Mouse (Mus musculus) heart, embryonic 16.5 days (tissue): ENCODE data around the gene Herc4. TPM values are rescaled to one million over a fixed set of nuclear protein-coding genes. Genes with fewer than 3 reads are reported as not detected.

Source experiments
- ATAC-seq: fragments of 200-750 bp; cut with Nextera tagmentation; replicated peaks from 2 replicates; pipeline ENCODE4 v1.8.0; 2017; ENCODE audit warnings: moderate number of reproducible peaks; ENCODE audit not compliant: insufficient read depth, low FRiP score; ENCODE audit errors: extremely low read depth
- H3K27ac ChIP-seq: fragments of 300-500 bp; sonication (generic); 2 replicates; pipeline ENCODE4 v1.5.1; 2014; ENCODE audit warnings: mild to moderate bottlenecking, low read length, control low read depth, moderate library complexity
- H3K27me3 ChIP-seq: fragments of 300-500 bp; sonication (generic); 2 replicates; pipeline ENCODE4 v1.6.1; 2014; ENCODE audit warnings: low read length, mixed read lengths; ENCODE audit not compliant: control insufficient read depth, insufficient read depth
- H3K36me3 ChIP-seq: fragments of 300-500 bp; sonication (generic); 2 replicates; pipeline ENCODE4 v1.6.1; 2014; ENCODE audit not compliant: control insufficient read depth, insufficient read depth
- H3K4me1 ChIP-seq: fragments of 300-500 bp; sonication (generic); 2 replicates; pipeline ENCODE4 v1.6.1; 2014; ENCODE audit warnings: low read length, mixed read lengths; ENCODE audit not compliant: control insufficient read depth, insufficient read depth
- H3K4me2 ChIP-seq: fragments of 300-500 bp; sonication (generic); 2 replicates; pipeline ENCODE4 v1.6.1; 2014; ENCODE audit warnings: low read depth, mild to moderate bottlenecking, control low read depth, low read length
- H3K4me3 ChIP-seq: fragments of 300-500 bp; sonication (generic); 2 replicates; pipeline ENCODE4 v1.5.1; 2014; ENCODE audit warnings: mild to moderate bottlenecking, control low read depth, low read length
- H3K9ac ChIP-seq: fragments of 300-500 bp; sonication (generic); 2 replicates; pipeline ENCODE4 v1.6.1; 2014; ENCODE audit warnings: low read length, control low read depth
- H3K9me3 ChIP-seq: fragments of 300-500 bp; sonication (generic); replicated peaks from 2 replicates; pipeline ENCODE4 v1.6.1; 2016; ENCODE audit warnings: low read length; ENCODE audit not compliant: control insufficient read depth
- WGBS: fragments of 180-500 bp; shearing (Covaris S2); extraction: QIAGEN DNeasy Blood & Tissue Kit; methylation state at CpG from one replicate; pipeline ENCODE4 v1.1.7; 2014; 5-methylcytosine and 5-hydroxymethylcytosine counted together
- polyA plus RNA-seq: library from polyadenylated mRNA; unstranded; fragments of >200 nt; fragmentation: Nextera tagmentation; extraction: Ambion mirVana; gene quantifications from 2 replicates; pipeline ENCODE4 v1.2.1, GENCODE M21; 2015

The Herc4 gene
- polyA plus RNA-seq, 1 experiment from 2014 or later = 37.4 TPM

DNA sequence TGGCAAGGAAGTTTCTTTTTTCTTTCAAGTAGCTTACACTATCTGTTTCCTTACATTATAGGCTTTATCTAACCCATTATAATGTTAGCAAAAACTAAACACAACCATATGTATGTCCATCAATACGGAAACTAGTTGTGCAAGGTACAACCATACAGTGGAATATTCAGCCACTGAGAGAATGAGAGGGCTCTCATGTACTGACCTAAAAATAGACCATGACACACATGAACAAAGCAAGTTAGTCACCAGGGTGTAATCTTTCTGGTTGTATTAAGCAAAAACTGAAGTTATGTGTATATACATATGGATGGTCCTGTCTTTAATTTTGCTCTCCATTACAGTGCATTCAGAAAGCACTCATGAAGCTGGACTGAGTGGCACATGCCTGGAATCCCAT is 83.5 kb downstream of the Herc4 start:
- H3K27ac ChIP-seq = no peak overlapping the region
- peak; percentile 63; the same call in 1 of the 2 replicates for ATAC-seq
- WGBS = 75% methylated on average over 1 of the region's 1 CpGs

DNA sequence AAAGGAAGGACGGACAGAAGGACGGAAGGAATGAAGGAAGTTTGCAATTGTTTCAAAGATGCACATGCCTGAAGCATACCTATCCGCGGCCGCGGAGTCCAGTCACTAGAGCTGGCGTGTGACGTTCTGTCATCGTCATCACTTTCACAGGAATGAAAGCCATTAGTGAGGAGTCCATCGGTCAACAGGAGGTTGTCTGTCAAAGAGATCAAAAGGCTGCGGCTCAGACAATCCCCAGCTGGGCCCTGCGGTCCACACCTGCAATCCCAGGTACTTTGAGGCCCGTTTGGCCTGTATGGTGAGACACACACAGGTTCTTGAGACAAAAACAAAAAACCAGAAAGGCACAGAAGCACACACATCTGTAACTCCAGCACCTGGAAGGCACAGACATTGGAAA is 93.3 kb downstream of the Herc4 start:
- Histone ChIP-seq H3K4me2 (peak overlapping the region; percentile 92), H3K9ac (peak overlapping the region; percentile 96), H3K27me3 (no peaks in the 10 kb centered on the region), H3K36me3 (peaks cover 4% of the 10 kb centered on the region; the same call in 1 of the 2 replicates), H3K9me3 (no peaks in the 10 kb centered on the region), H3K4me1 (peaks cover 15% of the 10 kb centered on the region), H3K4me3 (peak overlapping the region; percentile 81), H3K27ac (no peak overlapping the region)
- WGBS = 54% methylated on average over 13 of the region's 13 CpGs
- ATAC-seq = no peak

More for the DNA sequence above, 83.5 kb downstream of the Herc4 start:
- Histone ChIP-seq H3K4me3 (no peak overlapping the region), H3K4me1 (no peaks in the 10 kb centered on the region), H3K4me2 (no peak overlapping the region), H3K9me3 (no peaks in the 10 kb centered on the region), H3K36me3 (peaks cover 25% of the 10 kb centered on the region), H3K27me3 (no peaks in the 10 kb centered on the region), H3K9ac (no peak overlapping the region)

DNA sequence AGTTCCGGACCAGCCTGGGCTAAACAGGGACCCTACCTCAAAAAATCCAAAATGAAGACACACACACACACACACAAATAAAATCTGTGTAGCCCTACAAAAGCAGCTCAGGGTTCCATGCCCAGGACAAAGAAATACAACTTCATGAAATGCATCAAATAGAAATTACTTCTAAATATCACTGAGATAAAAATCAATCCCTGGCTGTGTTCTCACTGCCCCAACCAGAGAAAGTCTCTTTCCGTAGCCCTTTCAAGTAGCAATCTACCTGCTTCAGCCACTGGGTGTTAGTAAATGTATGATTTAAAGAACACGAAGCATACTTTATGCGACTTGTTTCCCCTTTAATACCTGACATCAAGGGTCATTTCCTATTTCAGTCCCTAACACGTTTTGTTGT is 93.7 kb downstream of the Herc4 start:
- no peak for ATAC-seq
- WGBS = 21% methylated on average over 5 of the region's 5 CpGs
- peaks cover 15% of the 10 kb centered on the region for H3K4me1 ChIP-seq
- peak overlapping the region; percentile 96 for H3K9ac ChIP-seq
- H3K27ac ChIP-seq = no peak overlapping the region
- no peaks in the 10 kb centered on the region for H3K9me3 ChIP-seq
- peak overlapping the region; percentile 81 for H3K4me3 ChIP-seq
- H3K36me3 ChIP-seq = peaks cover 4% of the 10 kb centered on the region; the same call in 1 of the 2 replicates
- no peaks in the 10 kb centered on the region for H3K27me3 ChIP-seq
- H3K4me2 ChIP-seq = peak overlapping the region; percentile 92

DNA sequence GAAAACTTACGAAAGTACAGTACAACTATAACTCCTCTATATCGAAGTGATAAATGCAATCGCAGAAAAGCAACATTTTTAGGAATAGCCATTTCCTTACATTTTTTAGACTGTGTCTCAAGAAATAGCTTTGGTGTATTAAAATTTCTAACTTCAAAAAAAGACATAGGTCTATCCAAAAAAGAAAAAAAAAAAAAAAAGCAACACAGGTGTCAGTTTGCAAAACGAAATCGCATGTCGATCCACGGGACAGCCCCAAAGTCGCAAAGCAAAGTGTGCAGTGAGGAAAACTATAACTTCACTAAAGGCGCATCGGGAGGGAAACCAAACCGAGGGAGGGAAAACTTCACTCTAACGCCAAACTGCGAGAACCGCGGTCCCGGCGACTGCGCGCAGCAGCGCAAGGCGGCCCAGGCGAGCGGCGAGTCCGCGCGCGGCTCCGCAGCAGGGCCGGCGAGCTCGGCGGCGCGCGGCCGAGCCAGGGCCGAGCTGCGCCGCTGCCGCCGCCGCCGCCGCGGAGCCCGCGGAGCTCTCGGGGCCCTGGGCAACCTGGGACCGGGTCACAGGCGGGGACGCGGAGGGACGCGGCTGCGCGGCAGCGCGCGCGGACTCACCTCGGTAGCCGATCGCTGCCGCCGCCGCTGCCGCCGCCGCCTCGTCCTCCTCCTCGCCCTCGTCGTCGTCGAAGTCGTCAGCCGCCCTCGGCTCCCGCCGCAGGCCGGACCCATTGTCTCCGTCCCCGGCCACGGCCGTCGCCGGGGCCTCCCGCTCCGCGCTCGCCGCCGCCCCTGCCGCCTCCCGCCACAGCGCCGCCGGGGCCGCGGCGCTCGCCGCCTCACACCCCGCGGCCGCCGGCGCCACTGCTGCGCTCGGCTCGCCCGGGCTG is 94.6 kb downstream of the Herc4 start:
- WGBS = under 1% methylated on average over 90 of the region's 113 CpGs
- H3K4me2 ChIP-seq = peak overlapping the region; percentile 92
- peak; percentile 75 for ATAC-seq
- peaks cover 2% of the 10 kb centered on the region; the same call in 1 of the 2 replicates for H3K36me3 ChIP-seq
- peak overlapping the region; percentile 81 for H3K4me3 ChIP-seq
- no peaks in the 10 kb centered on the region for H3K9me3 ChIP-seq
- H3K4me1 ChIP-seq = peaks cover 15% of the 10 kb centered on the region
- peak overlapping the region; percentile 93 for H3K27ac ChIP-seq
- peak overlapping the region; percentile 96 for H3K9ac ChIP-seq
- no peaks in the 10 kb centered on the region for H3K27me3 ChIP-seq

DNA sequence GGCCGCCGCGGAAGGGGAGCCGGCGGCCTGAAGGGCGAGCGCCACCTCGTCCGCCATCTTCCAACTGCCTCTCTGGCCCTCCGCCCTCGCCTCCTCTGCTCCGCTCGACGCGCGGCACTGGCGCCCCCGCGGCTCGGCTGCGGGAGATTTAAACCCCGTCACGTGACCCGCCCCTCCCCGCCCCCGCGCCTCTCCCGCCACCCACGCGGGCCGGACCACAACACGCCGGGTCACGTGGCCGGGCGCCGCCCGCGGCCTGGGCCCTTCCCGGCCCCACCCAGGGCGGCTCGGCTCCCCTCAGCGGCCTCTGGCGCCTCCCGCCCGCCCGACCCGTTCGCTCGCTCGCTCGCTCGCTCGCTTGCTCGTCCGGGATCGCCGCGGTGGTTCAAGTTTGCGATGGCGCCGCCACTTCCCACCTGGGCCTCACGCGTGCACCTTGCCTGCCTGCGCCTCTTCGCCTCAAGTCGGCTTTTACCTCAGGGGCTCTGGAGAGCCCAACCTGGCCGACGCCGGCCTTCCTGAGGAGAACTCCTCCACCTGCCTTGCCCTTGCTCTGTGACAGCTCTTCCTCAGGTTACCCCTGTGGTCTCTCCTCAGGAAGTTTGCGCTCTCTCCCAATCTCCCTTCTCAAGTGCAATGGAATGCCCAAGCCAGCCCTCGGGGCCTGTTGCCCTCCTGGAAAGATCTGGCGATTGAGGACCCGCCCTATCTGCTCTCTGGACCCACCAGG is 95.5 kb downstream of the Herc4 start:
- peak overlapping the region; percentile 81 for H3K4me3 ChIP-seq
- H3K4me2 ChIP-seq = peak overlapping the region; percentile 92
- peak overlapping the region; percentile 93 for H3K27ac ChIP-seq
- H3K36me3 ChIP-seq = peaks cover 2% of the 10 kb centered on the region; the same call in 1 of the 2 replicates
- H3K9ac ChIP-seq = peak overlapping the region; percentile 96
- H3K9me3 ChIP-seq = no peaks in the 10 kb centered on the region
- H3K27me3 ChIP-seq = no peaks in the 10 kb centered on the region
- peak; percentile 95 for ATAC-seq
- H3K4me1 ChIP-seq = peaks cover 15% of the 10 kb centered on the region
- WGBS = under 1% methylated on average over 64 of the region's 74 CpGs

DNA sequence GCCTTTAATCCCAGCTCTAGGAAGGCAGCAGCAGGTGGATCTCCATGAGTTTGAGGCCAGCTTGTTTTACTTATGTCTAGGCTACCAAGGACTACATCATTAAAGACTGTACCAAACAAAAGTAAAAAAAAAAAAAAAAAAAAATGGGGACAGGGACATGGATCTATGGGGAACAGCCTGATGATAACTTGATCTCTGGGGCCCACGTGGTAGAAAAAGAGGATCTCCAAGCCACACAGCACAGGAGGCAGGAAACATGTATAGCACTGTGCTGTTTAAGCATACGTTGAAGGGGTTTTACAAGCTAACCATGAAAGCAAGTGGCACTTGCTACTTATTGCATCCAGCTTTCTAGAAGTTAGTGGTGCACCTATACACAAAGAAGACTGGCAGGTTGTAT is 97.7 kb downstream of the Herc4 start:
- Histone ChIP-seq H3K9me3 (no peaks in the 10 kb centered on the region), H3K4me3 (no peak overlapping the region), H3K27me3 (no peaks in the 10 kb centered on the region), H3K4me2 (no peak overlapping the region), H3K9ac (no peak overlapping the region), H3K4me1 (peaks cover 15% of the 10 kb centered on the region), H3K36me3 (no peaks in the 10 kb centered on the region), H3K27ac (no peak overlapping the region)
- no peak for ATAC-seq
- 85% methylated on average over 2 of the region's 2 CpGs for WGBS

DNA sequence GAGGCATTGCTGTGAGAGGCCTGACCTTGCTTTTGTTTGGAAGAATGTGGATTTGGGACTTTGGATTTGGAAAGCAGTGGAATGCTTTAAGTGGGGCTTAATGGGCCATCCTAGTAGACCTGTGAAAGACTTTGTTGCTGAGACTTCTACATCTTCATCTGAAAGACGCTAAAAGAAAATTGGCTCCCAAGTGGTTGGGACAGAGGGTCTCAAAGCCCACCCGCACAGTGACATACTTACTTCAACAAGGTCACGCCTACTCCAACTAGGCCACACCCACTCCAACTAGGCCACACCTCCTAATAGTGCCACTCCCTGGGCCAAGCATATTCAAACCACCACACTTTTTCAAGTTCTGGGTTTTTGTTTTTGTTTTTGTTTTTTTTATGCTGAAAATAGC is 101.1 kb downstream of the Herc4 start:
- ATAC-seq = no peak

DNA sequence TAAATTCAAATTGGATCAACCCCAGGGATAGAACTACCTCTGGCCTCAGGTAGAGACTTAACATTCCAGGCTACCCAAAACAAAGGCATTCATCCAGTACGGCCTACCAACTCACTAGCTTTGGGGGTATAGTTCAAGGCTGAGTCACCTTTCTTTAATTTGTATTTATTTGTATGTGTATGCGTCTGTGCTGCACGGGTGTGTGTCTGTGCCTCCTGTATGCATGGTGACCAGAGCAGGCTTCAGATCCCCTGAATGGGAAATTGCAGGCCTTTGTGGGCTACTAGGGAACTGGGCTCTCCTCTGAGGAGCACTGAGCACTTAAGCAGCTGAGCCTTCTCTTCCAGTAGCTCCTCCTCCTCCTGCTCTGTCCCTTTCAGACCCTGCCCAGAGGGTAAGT is 104.7 kb downstream of the Herc4 start:
- Histone ChIP-seq H3K4me3 (no peak overlapping the region), H3K4me1 (no peaks in the 10 kb centered on the region), H3K9ac (no peak overlapping the region), H3K27ac (no peak overlapping the region), H3K9me3 (no peaks in the 10 kb centered on the region), H3K36me3 (no peaks in the 10 kb centered on the region), H3K4me2 (no peak overlapping the region), H3K27me3 (no peaks in the 10 kb centered on the region)
- ATAC-seq = no peak
- 65% methylated on average over 3 of the region's 3 CpGs for WGBS

More for the DNA sequence above, 101.1 kb downstream of the Herc4 start:
- H3K9me3 ChIP-seq = no peaks in the 10 kb centered on the region
- no peak overlapping the region for H3K9ac ChIP-seq
- H3K36me3 ChIP-seq = no peaks in the 10 kb centered on the region
- no peak overlapping the region for H3K4me2 ChIP-seq
- H3K27me3 ChIP-seq = no peaks in the 10 kb centered on the region
- 88% methylated on average over 3 of the region's 3 CpGs for WGBS
- no peaks in the 10 kb centered on the region for H3K4me1 ChIP-seq
- no peak overlapping the region for H3K4me3 ChIP-seq
- H3K27ac ChIP-seq = no peak overlapping the region

DNA sequence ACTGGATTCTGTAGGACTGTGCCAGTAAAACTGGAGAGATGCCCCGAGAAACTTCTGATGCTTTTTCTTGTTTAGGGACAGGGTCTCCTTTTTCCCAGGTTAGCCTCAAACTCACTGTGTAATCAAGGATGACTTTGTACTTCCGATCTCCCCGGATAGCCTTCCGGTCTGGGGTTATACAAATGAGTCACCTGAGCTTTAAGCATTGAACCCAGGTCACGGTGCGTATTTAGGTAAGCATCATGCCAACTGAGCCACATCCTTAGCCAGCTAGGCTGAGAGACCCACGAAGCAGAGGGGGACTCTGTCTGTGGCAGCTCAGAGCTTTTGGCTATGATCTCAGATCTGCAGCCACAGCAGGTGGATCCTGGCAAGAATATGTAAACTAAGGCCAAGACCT is 107.1 kb downstream of the Herc4 start:
- H3K27ac ChIP-seq = no peak overlapping the region
- no peak overlapping the region for H3K4me2 ChIP-seq
- peaks cover 4% of the 10 kb centered on the region; the same call in 1 of the 2 replicates for H3K9me3 ChIP-seq
- H3K9ac ChIP-seq = no peak overlapping the region
- H3K4me1 ChIP-seq = no peaks in the 10 kb centered on the region
- 89% methylated on average over 7 of the region's 7 CpGs for WGBS
- no peak overlapping the region for H3K4me3 ChIP-seq
- ATAC-seq = no peak
- no peaks in the 10 kb centered on the region for H3K36me3 ChIP-seq
- no peaks in the 10 kb centered on the region for H3K27me3 ChIP-seq
